Mouse (Mus musculus): Measurements from ENCODE around the gene Mrtfa. TPM values are rescaled to one million over a fixed set of nuclear protein-coding genes. Genes with fewer than 3 reads are reported as not detected.

The Mrtfa gene
- polyA plus RNA-seq, 1 experiment = 18.4 TPM

GRCm38 (mm10) chr15:81120140-81120539 is 70.4 kb downstream of the Mrtfa start:
- no peak overlapping the region for H3K9ac ChIP-seq (ENCODE audit: low read depth, poor library complexity, severe bottlenecking)
- no peak overlapping the region for H3K27ac ChIP-seq (ENCODE audit: insufficient read depth, low read length)
- no peaks in the 10 kb centered on the region for H3K4me1 ChIP-seq (ENCODE audit: control insufficient read depth, insufficient read depth, low read length)
- TF ChIP-seq POLR2A (IDR thresholded peaks at IDR 0.05; ENCODE audit: insufficient read depth, low read length) = no peak
- TF ChIP-seq CTCF (IDR thresholded peaks at IDR 0.05; ENCODE audit: low read depth, low read length) = no peak
- TF ChIP-seq EP300 (IDR thresholded peaks at IDR 0.05; ENCODE audit: insufficient read depth, low read depth, low read length) = no peak
- H3K36me3 ChIP-seq (ENCODE audit: control insufficient read depth, insufficient read depth, low read length, poor library complexity, severe bottlenecking) = no peaks in the 10 kb centered on the region
- H3K9me3 ChIP-seq (replicated peaks; ENCODE audit: control insufficient read depth, insufficient read depth, low read length, poor library complexity, severe bottlenecking) = no peaks in the 10 kb centered on the region
- no peak overlapping the region for H3K4me3 ChIP-seq (ENCODE audit: low read depth, low read length)
- no peaks in the 10 kb centered on the region for H3K27me3 ChIP-seq (ENCODE audit: control insufficient read depth, insufficient read depth, low read length, poor library complexity, severe bottlenecking)

- H3K36me3 ChIP-seq (ENCODE audit: control insufficient read depth, insufficient read depth, low read length, poor library complexity, severe bottlenecking) = no peaks in the 10 kb centered on the region
Observed at GRCm38 (mm10) chr15:81118226-81118625, 72.3 kb downstream of the Mrtfa start.

GRCm38 (mm10) chr15:81112589-81112988 is 78.0 kb downstream of the Mrtfa start:
- H3K9ac ChIP-seq (ENCODE audit: low read depth, poor library complexity, severe bottlenecking) = no peak overlapping the region
- no peaks in the 10 kb centered on the region for H3K27me3 ChIP-seq (ENCODE audit: control insufficient read depth, insufficient read depth, low read length, poor library complexity, severe bottlenecking)
- H3K9me3 ChIP-seq (replicated peaks; ENCODE audit: control insufficient read depth, insufficient read depth, low read length, poor library complexity, severe bottlenecking) = no peaks in the 10 kb centered on the region
- no peaks in the 10 kb centered on the region for H3K4me1 ChIP-seq (ENCODE audit: control insufficient read depth, insufficient read depth, low read length)
- H3K36me3 ChIP-seq (ENCODE audit: control insufficient read depth, insufficient read depth, low read length, poor library complexity, severe bottlenecking) = no peaks in the 10 kb centered on the region
- H3K27ac ChIP-seq (ENCODE audit: insufficient read depth, low read length) = no peak overlapping the region
- no peak overlapping the region for H3K4me3 ChIP-seq (ENCODE audit: low read depth, low read length)
- TF ChIP-seq POLR2A (IDR thresholded peaks at IDR 0.05; ENCODE audit: insufficient read depth, low read length) = no peak
- TF ChIP-seq CTCF (IDR thresholded peaks at IDR 0.05; ENCODE audit: low read depth, low read length) = no peak
- TF ChIP-seq EP300 (IDR thresholded peaks at IDR 0.05; ENCODE audit: insufficient read depth, low read depth, low read length) = no peak

More at GRCm38 (mm10) chr15:81118226-81118625, 72.3 kb downstream of the Mrtfa start:
- TF ChIP-seq CTCF (IDR thresholded peaks at IDR 0.05; ENCODE audit: low read depth, low read length) (no peak), POLR2A (IDR thresholded peaks at IDR 0.05; ENCODE audit: insufficient read depth, low read length) (no peak), EP300 (IDR thresholded peaks at IDR 0.05; ENCODE audit: insufficient read depth, low read depth, low read length) (no peak)
- Histone ChIP-seq H3K9me3 (replicated peaks; ENCODE audit: control insufficient read depth, insufficient read depth, low read length, poor library complexity, severe bottlenecking) (no peaks in the 10 kb centered on the region), H3K4me3 (ENCODE audit: low read depth, low read length) (no peak overlapping the region), H3K9ac (ENCODE audit: low read depth, poor library complexity, severe bottlenecking) (no peak overlapping the region), H3K27me3 (ENCODE audit: control insufficient read depth, insufficient read depth, low read length, poor library complexity, severe bottlenecking) (no peaks in the 10 kb centered on the region), H3K4me1 (ENCODE audit: control insufficient read depth, insufficient read depth, low read length) (no peaks in the 10 kb centered on the region), H3K27ac (ENCODE audit: insufficient read depth, low read length) (no peak overlapping the region)

- Histone ChIP-seq H3K4me3 (ENCODE audit: low read depth, low read length) (no peak overlapping the region), H3K36me3 (ENCODE audit: control insufficient read depth, insufficient read depth, low read length, poor library complexity, severe bottlenecking) (no peaks in the 10 kb centered on the region), H3K27me3 (ENCODE audit: control insufficient read depth, insufficient read depth, low read length, poor library complexity, severe bottlenecking) (no peaks in the 10 kb centered on the region), H3K9ac (ENCODE audit: low read depth, poor library complexity, severe bottlenecking) (no peak overlapping the region), H3K4me1 (ENCODE audit: control insufficient read depth, insufficient read depth, low read length) (no peaks in the 10 kb centered on the region), H3K9me3 (replicated peaks; ENCODE audit: control insufficient read depth, insufficient read depth, low read length, poor library complexity, severe bottlenecking) (no peaks in the 10 kb centered on the region), H3K27ac (ENCODE audit: insufficient read depth, low read length) (no peak overlapping the region)
- TF ChIP-seq POLR2A (IDR thresholded peaks at IDR 0.05; ENCODE audit: insufficient read depth, low read length) (no peak), EP300 (IDR thresholded peaks at IDR 0.05; ENCODE audit: insufficient read depth, low read depth, low read length) (no peak), CTCF (IDR thresholded peaks at IDR 0.05; ENCODE audit: low read depth, low read length) (no peak)
Observed at GRCm38 (mm10) chr15:81110315-81110714, 80.2 kb downstream of the Mrtfa start.

- H3K27me3 ChIP-seq (ENCODE audit: control insufficient read depth, insufficient read depth, low read length, poor library complexity, severe bottlenecking) = no peaks in the 10 kb centered on the region
- TF ChIP-seq CTCF (IDR thresholded peaks at IDR 0.05; ENCODE audit: low read depth, low read length) = no peak
- TF ChIP-seq EP300 (IDR thresholded peaks at IDR 0.05; ENCODE audit: insufficient read depth, low read depth, low read length) = no peak
- TF ChIP-seq POLR2A (IDR thresholded peaks at IDR 0.05; ENCODE audit: insufficient read depth, low read length) = no peak
- no peak overlapping the region for H3K4me3 ChIP-seq (ENCODE audit: low read depth, low read length)
- peaks cover 2% of the 10 kb centered on the region for H3K4me1 ChIP-seq (ENCODE audit: control insufficient read depth, insufficient read depth, low read length)
- H3K9me3 ChIP-seq (replicated peaks; ENCODE audit: control insufficient read depth, insufficient read depth, low read length, poor library complexity, severe bottlenecking) = no peaks in the 10 kb centered on the region
- H3K9ac ChIP-seq (ENCODE audit: low read depth, poor library complexity, severe bottlenecking) = no peak overlapping the region
- H3K27ac ChIP-seq (ENCODE audit: insufficient read depth, low read length) = no peak overlapping the region
- H3K36me3 ChIP-seq (ENCODE audit: control insufficient read depth, insufficient read depth, low read length, poor library complexity, severe bottlenecking) = no peaks in the 10 kb centered on the region
Observed at GRCm38 (mm10) chr15:81105962-81106361, 84.6 kb downstream of the Mrtfa start.

GRCm38 (mm10) chr15:81104585-81105259 is 85.8 kb downstream of the Mrtfa start:
- Histone ChIP-seq H3K4me3 (ENCODE audit: low read depth, low read length) (no peak overlapping the region), H3K9me3 (replicated peaks; ENCODE audit: control insufficient read depth, insufficient read depth, low read length, poor library complexity, severe bottlenecking) (no peaks in the 10 kb centered on the region), H3K27me3 (ENCODE audit: control insufficient read depth, insufficient read depth, low read length, poor library complexity, severe bottlenecking) (no peaks in the 10 kb centered on the region), H3K27ac (ENCODE audit: insufficient read depth, low read length) (no peak overlapping the region), H3K36me3 (ENCODE audit: control insufficient read depth, insufficient read depth, low read length, poor library complexity, severe bottlenecking) (no peaks in the 10 kb centered on the region), H3K9ac (ENCODE audit: low read depth, poor library complexity, severe bottlenecking) (no peak overlapping the region), H3K4me1 (ENCODE audit: control insufficient read depth, insufficient read depth, low read length) (peaks cover 2% of the 10 kb centered on the region)
- TF ChIP-seq POLR2A (IDR thresholded peaks at IDR 0.05; ENCODE audit: insufficient read depth, low read length) (no peak), EP300 (IDR thresholded peaks at IDR 0.05; ENCODE audit: insufficient read depth, low read depth, low read length) (no peak), CTCF (IDR thresholded peaks at IDR 0.05; ENCODE audit: low read depth, low read length) (no peak)

Measured in ES-Bruce4 (cell line).